Mouse (Mus musculus): Measurements from ENCODE around the gene Dda1.

The Dda1 gene

GRCm38 (mm10) chr8:71462786-71463185 lies 6.2 kb upstream of the Dda1 start:
- Histone ChIP-seq H3K36me3 (ENCODE audit: control insufficient read depth, insufficient read depth, low read length, poor library complexity, severe bottlenecking) (no peaks in the 10 kb centered on the region; the same call in none of the 2 replicates), H3K27me3 (ENCODE audit: control insufficient read depth, insufficient read depth, low read length, poor library complexity, severe bottlenecking) (no peaks in the 10 kb centered on the region)
- peak; percentile 77 for DNase-seq (ENCODE audit: low read depth, low spot score)

DNA sequence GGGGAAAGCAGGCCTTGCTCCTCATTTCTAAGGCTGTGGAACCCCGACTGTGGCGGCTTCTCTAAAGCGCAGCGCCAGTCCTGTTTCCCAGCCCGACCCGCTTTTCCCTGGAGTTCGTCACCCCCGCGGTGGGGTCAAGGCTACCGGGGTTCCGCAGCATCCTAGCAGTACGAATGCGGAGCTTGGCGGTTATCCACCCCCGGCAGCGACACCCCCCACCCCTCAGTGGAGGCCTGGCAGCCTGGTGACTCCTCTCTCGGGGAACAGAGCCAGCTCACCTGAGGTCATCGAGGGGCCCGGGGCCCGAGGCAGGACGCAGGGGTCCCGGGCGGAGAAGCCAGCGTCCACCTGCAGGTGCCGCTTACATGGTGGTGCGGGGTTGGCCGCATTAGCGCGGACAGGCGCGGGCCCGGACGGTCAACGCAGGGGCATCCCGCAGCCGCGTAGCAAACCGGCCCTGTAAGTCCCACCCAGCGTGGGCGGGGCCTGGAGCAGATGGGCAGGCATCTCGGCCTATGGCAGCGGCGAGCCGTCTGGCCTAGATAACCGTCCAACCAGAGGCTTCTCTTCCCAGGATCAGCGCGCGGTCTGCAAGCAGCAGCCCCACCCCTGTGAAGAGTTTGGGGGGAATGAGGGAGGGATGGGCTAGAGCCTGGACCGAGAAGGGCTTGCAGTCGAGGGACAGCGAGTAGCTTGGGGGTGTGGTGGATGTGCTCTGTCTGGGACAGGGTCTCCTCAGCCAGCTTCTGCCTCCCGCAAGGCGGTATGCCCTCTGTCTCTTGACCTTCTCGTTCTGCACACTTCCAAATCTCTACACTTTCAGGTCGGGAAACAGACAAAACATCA lies 5.6 kb upstream of the Dda1 start, which contains the start of gene Abhd8:
Abhd8 (minus strand) TSS at position 468 of the 846 bp plus-strand sequence.
- Histone ChIP-seq H3K27me3 (ENCODE audit: control insufficient read depth, insufficient read depth, low read length, poor library complexity, severe bottlenecking) (no peaks in the 10 kb centered on the region), H3K36me3 (ENCODE audit: control insufficient read depth, insufficient read depth, low read length, poor library complexity, severe bottlenecking) (no peaks in the 10 kb centered on the region; the same call in none of the 2 replicates)
- DNase-seq (ENCODE audit: low read depth, low spot score), result peak; percentile 93

DNA sequence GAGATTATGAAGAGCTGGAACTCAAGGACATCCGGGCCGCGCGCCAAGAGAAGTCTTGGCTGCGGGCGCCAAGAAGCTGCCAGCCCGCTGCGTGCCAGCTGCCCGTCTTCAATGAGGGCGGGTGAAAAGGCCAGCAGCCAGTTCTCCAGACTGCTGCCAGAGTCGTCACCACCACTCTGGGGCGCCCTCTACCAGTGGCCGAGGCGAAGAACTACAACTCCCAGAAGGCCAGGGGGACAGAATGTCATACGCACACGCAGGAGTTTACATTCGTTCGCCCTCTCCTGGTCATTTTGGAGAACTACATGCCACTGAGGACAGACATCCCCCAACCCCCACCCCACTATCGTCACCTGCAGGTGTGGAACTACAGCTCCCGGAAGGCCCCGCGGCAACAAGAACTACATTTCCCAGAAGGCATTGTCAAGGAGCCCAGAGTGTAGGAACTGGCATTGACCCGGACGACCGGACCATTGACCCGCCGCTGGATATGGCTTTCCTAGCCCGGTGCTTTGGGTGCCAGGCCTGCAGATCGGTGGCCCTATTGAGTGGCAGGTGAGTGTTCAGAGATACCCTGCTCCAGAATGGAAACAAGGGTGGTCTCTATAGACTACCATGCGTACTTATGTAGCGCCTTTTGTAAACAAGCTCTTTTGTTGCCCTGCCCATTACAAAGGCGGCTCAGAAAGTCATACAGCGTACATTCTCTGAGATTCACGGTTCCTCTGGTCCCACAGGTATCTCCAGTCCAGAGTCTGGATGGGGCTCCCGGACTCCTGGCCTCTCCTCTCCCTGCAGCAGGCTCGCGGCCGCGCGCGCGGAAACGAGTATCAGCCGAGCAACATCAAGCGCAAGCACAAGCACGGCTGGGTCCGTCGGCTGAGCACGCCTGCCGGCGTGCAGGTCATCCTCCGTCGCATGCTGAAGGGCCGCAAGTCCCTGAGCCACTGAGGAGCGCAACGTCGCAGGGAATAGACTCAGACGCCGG lies 4.2 kb upstream of the Dda1 start, which contains the start of gene Mrpl34:
Mrpl34 (plus strand) TSS at position 447 of the 988 bp plus-strand sequence.
- H3K27me3 ChIP-seq (ENCODE audit: control insufficient read depth, insufficient read depth, low read length, poor library complexity, severe bottlenecking), result no peaks in the 10 kb centered on the region
- DNase-seq (ENCODE audit: low read depth, low spot score), result peak; percentile 100
- H3K36me3 ChIP-seq (ENCODE audit: control insufficient read depth, insufficient read depth, low read length, poor library complexity, severe bottlenecking), result no peaks in the 10 kb centered on the region; the same call in 1 of the 2 replicates

- DNase-seq (ENCODE audit: low read depth, low spot score), result no peak
- Histone ChIP-seq H3K36me3 (ENCODE audit: control insufficient read depth, insufficient read depth, low read length, poor library complexity, severe bottlenecking) (no peaks in the 10 kb centered on the region; the same call in 1 of the 2 replicates), H3K27me3 (ENCODE audit: control insufficient read depth, insufficient read depth, low read length, poor library complexity, severe bottlenecking) (no peaks in the 10 kb centered on the region)
Observed at GRCm38 (mm10) chr8:71465733-71466132, 3.3 kb upstream of the Dda1 start.

DNA sequence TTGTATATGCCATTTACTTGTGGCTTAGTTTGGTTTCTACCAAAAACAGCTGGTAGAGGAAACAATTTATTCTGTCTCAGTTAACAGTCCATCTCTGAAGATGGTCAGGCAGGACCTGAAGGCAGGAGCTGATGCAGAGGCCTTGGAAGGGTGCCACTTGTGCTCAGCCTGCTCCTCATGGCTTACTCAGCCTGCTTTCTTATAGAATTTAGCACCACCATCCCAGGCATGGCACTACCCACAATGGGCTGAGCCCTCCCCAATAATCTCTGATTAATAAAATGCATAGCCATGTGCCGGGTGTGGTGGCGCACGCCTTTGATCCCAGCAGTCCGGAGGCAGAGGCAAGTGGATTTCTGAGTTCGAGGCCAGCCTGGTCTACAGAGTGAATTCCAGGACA lies 2.8 kb upstream of the Dda1 start:
- Histone ChIP-seq H3K36me3 (ENCODE audit: control insufficient read depth, insufficient read depth, low read length, poor library complexity, severe bottlenecking) (no peaks in the 10 kb centered on the region; the same call in 1 of the 2 replicates), H3K27me3 (ENCODE audit: control insufficient read depth, insufficient read depth, low read length, poor library complexity, severe bottlenecking) (no peaks in the 10 kb centered on the region)
- no peak for DNase-seq (ENCODE audit: low read depth, low spot score)

DNA sequence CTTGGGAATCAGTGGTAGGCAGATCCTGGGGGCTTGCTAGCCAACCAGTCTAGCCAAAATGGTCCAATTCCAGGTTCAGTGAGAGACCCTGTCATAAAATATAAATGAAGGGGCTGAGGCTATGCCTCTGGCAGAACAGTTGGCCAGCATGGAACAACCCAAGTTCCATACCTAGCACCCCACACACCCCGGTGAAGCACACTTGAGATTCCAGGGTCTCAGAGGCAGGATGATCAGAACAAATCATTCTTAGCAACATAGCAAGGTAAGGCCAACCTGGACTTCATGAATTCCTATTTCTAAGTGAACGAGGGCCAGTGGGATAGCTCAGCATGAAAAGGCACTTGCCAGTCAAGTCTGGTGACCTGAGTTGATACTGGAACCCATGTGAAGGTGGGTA lies 1.8 kb upstream of the Dda1 start:
- no peaks in the 10 kb centered on the region; the same call in none of the 2 replicates for H3K36me3 ChIP-seq (ENCODE audit: control insufficient read depth, insufficient read depth, low read length, poor library complexity, severe bottlenecking)
- DNase-seq (ENCODE audit: low read depth, low spot score), result no peak
- no peaks in the 10 kb centered on the region for H3K27me3 ChIP-seq (ENCODE audit: control insufficient read depth, insufficient read depth, low read length, poor library complexity, severe bottlenecking)

DNA sequence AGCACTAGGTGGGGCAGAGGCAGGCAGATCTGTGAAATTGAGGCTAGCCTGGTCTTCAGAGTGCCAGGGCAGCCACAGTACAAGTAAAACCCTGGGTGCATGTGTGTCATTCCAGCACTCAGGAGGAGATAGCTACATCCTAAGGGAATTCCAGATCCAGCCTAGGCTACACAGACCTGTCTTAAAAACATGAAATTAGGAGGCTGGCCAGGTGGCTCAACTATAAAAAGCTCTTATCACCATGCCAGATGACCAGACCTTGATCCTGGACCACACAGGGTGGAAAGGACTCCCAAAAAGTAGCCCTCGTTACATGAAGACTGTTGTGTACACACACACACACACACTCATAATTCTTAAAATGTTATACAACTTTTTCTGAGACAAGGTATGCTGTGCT lies 998 bp upstream of the Dda1 start:
- Histone ChIP-seq H3K27me3 (ENCODE audit: control insufficient read depth, insufficient read depth, low read length, poor library complexity, severe bottlenecking) (no peaks in the 10 kb centered on the region), H3K36me3 (ENCODE audit: control insufficient read depth, insufficient read depth, low read length, poor library complexity, severe bottlenecking) (no peaks in the 10 kb centered on the region; the same call in none of the 2 replicates)
- no peak for DNase-seq (ENCODE audit: low read depth, low spot score)

DNA sequence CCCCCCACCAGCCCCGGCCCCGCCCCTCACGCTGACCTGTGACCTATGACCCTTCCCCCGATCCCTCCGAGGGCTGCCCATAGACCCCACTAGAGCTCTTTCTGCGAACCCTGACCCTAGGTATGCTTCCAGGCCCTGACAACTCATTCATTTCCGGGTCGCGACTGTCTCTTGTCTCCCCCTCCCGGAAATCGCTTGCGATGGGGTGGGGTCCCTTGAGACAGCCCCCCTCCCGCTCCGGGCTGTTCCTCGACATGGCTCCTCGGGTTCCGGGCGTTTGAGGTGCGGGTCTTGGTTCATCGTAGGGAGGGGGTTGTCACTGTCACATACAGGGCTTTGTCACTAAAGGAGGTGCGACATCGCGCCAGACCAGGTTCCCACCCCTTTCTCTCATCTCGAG lies 412 bp downstream of the Dda1 start:
- no peaks in the 10 kb centered on the region for H3K27me3 ChIP-seq (ENCODE audit: control insufficient read depth, insufficient read depth, low read length, poor library complexity, severe bottlenecking)
- H3K36me3 ChIP-seq (ENCODE audit: control insufficient read depth, insufficient read depth, low read length, poor library complexity, severe bottlenecking), result no peaks in the 10 kb centered on the region; the same call in none of the 2 replicates
- DNase-seq (ENCODE audit: low read depth, low spot score), result peak; percentile 68

GRCm38 (mm10) chr8:71470146-71470912 lies 1.3 kb downstream of the Dda1 start:
- Histone ChIP-seq H3K27me3 (ENCODE audit: control insufficient read depth, insufficient read depth, low read length, poor library complexity, severe bottlenecking) (no peaks in the 10 kb centered on the region), H3K36me3 (ENCODE audit: control insufficient read depth, insufficient read depth, low read length, poor library complexity, severe bottlenecking) (no peaks in the 10 kb centered on the region; the same call in none of the 2 replicates)
- no peak for DNase-seq (ENCODE audit: low read depth, low spot score)

DNA sequence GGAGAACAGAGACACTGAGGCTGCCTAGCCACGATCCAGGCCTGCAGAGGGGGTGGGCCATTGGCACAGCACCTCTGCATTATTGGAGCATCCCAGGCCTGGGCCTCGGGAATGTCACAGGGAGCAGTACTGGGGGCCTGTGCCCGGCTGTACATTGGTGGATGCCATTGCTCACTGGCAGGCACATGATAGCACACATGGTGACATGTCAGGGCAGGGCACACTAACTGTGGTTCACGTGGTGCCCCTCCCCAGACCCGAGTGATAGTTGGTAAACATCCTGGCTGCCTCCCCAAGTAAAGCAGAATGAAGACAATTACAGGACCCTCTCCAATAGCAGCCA lies 1.9 kb downstream of the Dda1 start:
- DNase-seq (ENCODE audit: low read depth, low spot score), result no peak
- H3K27me3 ChIP-seq (ENCODE audit: control insufficient read depth, insufficient read depth, low read length, poor library complexity, severe bottlenecking), result no peaks in the 10 kb centered on the region
- no peaks in the 10 kb centered on the region; the same call in none of the 2 replicates for H3K36me3 ChIP-seq (ENCODE audit: control insufficient read depth, insufficient read depth, low read length, poor library complexity, severe bottlenecking)

DNA sequence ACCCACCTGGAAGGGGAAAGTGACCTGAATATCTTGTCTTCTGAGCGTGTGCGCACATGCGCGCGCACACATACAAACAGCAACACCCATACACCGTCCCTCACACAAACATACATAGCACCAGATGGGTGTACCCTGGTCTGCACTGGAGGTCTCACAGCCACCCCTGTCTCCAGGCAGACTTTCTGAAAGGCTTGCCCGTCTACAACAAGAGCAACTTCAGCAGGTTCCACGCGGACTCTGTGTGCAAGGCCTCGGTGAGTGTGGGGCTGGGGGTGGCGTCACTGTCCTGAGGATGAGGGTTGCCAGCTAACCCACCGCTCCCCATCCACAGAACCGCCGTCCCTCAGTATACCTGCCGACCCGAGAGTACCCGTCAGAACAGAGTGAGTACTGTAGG lies 2.9 kb downstream of the Dda1 start:
- DNase-seq (ENCODE audit: low read depth, low spot score), result no peak
- H3K36me3 ChIP-seq (ENCODE audit: control insufficient read depth, insufficient read depth, low read length, poor library complexity, severe bottlenecking), result no peaks in the 10 kb centered on the region; the same call in 1 of the 2 replicates
- H3K27me3 ChIP-seq (ENCODE audit: control insufficient read depth, insufficient read depth, low read length, poor library complexity, severe bottlenecking), result no peaks in the 10 kb centered on the region

DNA sequence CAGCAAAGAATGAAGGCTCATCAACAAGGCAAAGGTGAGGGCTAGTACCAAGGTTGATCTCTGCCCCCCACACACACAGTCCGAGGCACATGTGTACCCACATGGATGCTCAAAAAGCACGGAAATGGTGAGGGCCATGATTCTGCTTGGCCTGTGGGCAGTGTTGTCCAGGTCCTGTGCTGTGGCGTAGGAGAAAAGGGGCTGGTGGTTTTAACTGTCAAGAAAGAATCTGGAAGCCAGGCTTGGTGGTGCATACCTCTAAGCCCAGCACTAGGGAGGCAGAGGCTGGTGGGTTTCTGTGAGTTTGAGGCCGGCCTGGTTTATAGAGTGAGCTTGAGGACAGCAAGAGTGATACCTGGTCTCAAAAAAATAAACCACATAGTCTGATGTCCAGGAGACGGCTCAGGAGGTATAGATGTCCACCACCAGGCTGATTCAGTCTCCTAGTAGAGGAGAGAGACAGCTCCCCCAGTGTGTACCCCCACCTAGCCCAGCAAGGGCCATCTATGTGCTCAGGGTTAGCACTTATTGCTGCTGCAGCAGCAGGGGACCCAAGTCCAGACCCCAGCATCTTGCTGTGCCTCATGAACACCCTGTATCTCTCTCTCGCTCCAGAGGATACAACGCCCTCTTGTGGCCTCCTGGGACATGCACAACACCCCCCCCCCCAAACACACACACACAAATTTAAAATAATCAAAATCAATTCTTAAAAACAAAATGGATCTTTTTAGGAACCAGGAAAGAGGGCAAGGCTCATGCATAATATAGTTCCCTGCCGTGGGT lies 3.8 kb downstream of the Dda1 start:
- no peaks in the 10 kb centered on the region; the same call in 1 of the 2 replicates for H3K36me3 ChIP-seq (ENCODE audit: control insufficient read depth, insufficient read depth, low read length, poor library complexity, severe bottlenecking)
- DNase-seq (ENCODE audit: low read depth, low spot score), result peak; percentile 36
- H3K27me3 ChIP-seq (ENCODE audit: control insufficient read depth, insufficient read depth, low read length, poor library complexity, severe bottlenecking), result no peaks in the 10 kb centered on the region

DNA sequence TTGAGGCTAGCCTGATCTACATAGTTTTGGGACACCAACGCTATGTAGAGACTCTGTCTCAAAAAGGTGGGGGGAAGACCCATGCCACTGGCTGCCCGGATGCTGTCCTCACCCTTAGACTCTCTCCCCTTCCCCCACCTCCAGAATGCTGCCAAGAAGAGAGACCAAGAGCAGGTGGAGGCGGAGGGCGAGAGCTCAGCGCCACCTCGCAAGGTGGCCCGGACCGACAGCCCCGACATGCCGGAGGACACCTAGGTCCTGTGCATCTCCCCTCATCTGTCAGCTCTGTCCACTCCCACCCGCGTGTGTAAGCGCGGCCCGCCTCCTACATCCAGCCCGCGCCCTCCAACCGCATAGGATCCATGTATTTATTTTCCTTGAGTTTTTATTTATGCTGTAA lies 5.3 kb downstream of the Dda1 start:
- H3K27me3 ChIP-seq (ENCODE audit: control insufficient read depth, insufficient read depth, low read length, poor library complexity, severe bottlenecking), result no peaks in the 10 kb centered on the region
- H3K36me3 ChIP-seq (ENCODE audit: control insufficient read depth, insufficient read depth, low read length, poor library complexity, severe bottlenecking), result no peaks in the 10 kb centered on the region; the same call in 1 of the 2 replicates
- no peak for DNase-seq (ENCODE audit: low read depth, low spot score)
